Mouse (Mus musculus) urinary bladder, postnatal 36 days (tissue): Measurements from ENCODE around the gene 9330182L06Rik.
A peak's percentile ranks its signal among the peaks of the same experiment; 100 is the strongest.

ENCODE experiments used
- DNase-seq, 2 experiments: peaks; one replicate each; pipeline ENCODE4 v3.0.0; 2022; ENCODE audit warnings: low spot score in 2 of 2, mixed read lengths in 1 of 2

9330182L06Rik gene

GRCm38 (mm10) chr5:9265586-9266279 is at the start of gene 9330182L06Rik:
Gene 9330182L06Rik (plus strand): TSS chr5:9266118.
- peak; percentile 12 to 18 for DNase-seq

GRCm38 (mm10) chr5:9227456-9228008 is 38.4 kb upstream of the 9330182L06Rik start:
- no peak for DNase-seq

- DNase-seq = no peak
Observed at GRCm38 (mm10) chr5:9264361-9264760, 1.6 kb upstream of the 9330182L06Rik start.

GRCm38 (mm10) chr5:9266280-9266923 is 484 bp downstream of the 9330182L06Rik start:
- DNase-seq = no peak

- no peak for DNase-seq
Observed at GRCm38 (mm10) chr5:9269666-9270065, 3.7 kb downstream of the 9330182L06Rik start.

GRCm38 (mm10) chr5:9272976-9273375 is 7.1 kb downstream of the 9330182L06Rik start:
- DNase-seq = no peak

GRCm38 (mm10) chr5:9295777-9296549 is 30.0 kb downstream of the 9330182L06Rik start:
- DNase-seq = no peak

- no peak for DNase-seq
Observed at GRCm38 (mm10) chr5:9296550-9296928, 30.6 kb downstream of the 9330182L06Rik start.

- no peak for DNase-seq
Observed at GRCm38 (mm10) chr5:9326863-9327262, 60.9 kb downstream of the 9330182L06Rik start.

GRCm38 (mm10) chr5:9327528-9327927 is 61.6 kb downstream of the 9330182L06Rik start:
- DNase-seq = no peak

- no peak for DNase-seq
Observed at GRCm38 (mm10) chr5:9338756-9339510, 73.0 kb downstream of the 9330182L06Rik start.

GRCm38 (mm10) chr5:9339511-9340173 is 73.7 kb downstream of the 9330182L06Rik start:
- no peak for DNase-seq

- no peak for DNase-seq
Observed at GRCm38 (mm10) chr5:9344581-9344980, 78.7 kb downstream of the 9330182L06Rik start.

- DNase-seq = no peak
Observed at GRCm38 (mm10) chr5:9345038-9345617, 79.2 kb downstream of the 9330182L06Rik start.

GRCm38 (mm10) chr5:9345625-9346024 is 79.7 kb downstream of the 9330182L06Rik start:
- no peak for DNase-seq

- DNase-seq = no peak
Observed at GRCm38 (mm10) chr5:9346510-9346909, 80.6 kb downstream of the 9330182L06Rik start.

- DNase-seq = no peak
Observed at GRCm38 (mm10) chr5:9352163-9352562, 86.2 kb downstream of the 9330182L06Rik start.

GRCm38 (mm10) chr5:9352646-9353045 is 86.7 kb downstream of the 9330182L06Rik start:
- no peak for DNase-seq

GRCm38 (mm10) chr5:9354257-9354656 is 88.3 kb downstream of the 9330182L06Rik start:
- DNase-seq = no peak

- no peak for DNase-seq
Observed at GRCm38 (mm10) chr5:9358076-9358475, 92.2 kb downstream of the 9330182L06Rik start.
